Mouse (Mus musculus) kidney, adult 2 months (tissue): ENCODE data around the gene Gnpat. TPM values are rescaled to one million over a fixed set of nuclear protein-coding genes. Genes with fewer than 3 reads are reported as not detected.

Experiments used
- DNase-seq: peaks from one replicate; pipeline ENCODE4 v3.0.0; 2021
- H3K27ac ChIP-seq: fragments of 200-500 bp; 2 replicates; pipeline ENCODE4 v1.5.1; 2012; ENCODE audit warnings: low read depth, low read length, control low read depth, inconsistent platforms; ENCODE audit not compliant: insufficient read depth
- H3K27me3 ChIP-seq: fragments of 200-500 bp; replicated peaks from 2 replicates; pipeline ENCODE4 v1.6.1; 2012; ENCODE audit warnings: mild to moderate bottlenecking, moderate library complexity, low read length, inconsistent platforms; ENCODE audit not compliant: control insufficient read depth, insufficient read depth
- H3K36me3 ChIP-seq: fragments of 200-500 bp; 2 replicates; pipeline ENCODE4 v1.6.1; 2012; ENCODE audit warnings: mild to moderate bottlenecking, moderate library complexity, low read length, inconsistent platforms; ENCODE audit not compliant: control insufficient read depth, insufficient read depth
- H3K4me1 ChIP-seq: fragments of 200-500 bp; 2 replicates; pipeline ENCODE4 v1.6.1; 2011; ENCODE audit warnings: low read length; ENCODE audit not compliant: control insufficient read depth, insufficient read depth
- H3K4me3 ChIP-seq: fragments of 200-500 bp; 2 replicates; pipeline ENCODE4 v1.5.1; 2011; ENCODE audit warnings: mild to moderate bottlenecking, low read depth, low read length, control low read depth; ENCODE audit not compliant: insufficient read depth
- CTCF ChIP-seq: fragments of 200-500 bp; conservative IDR thresholded peaks from 2 replicates; pipeline ENCODE4 v1.5.1; 2011; ENCODE audit warnings: low read depth, mild to moderate bottlenecking, control low read depth, low read length, moderate library complexity, mixed read lengths; ENCODE audit not compliant: insufficient read depth, insufficient read length
- POLR2A ChIP-seq: fragments of 200-500 bp; IDR thresholded peaks from one replicate; pipeline ENCODE4 v1.6.1; 2011; ENCODE audit warnings: low read depth, low read length, control low read depth
- WGBS: fragments of 180-500 bp; shearing (Covaris S2); methylation state at CpG from one replicate; pipeline ENCODE4 v1.1.7; 2018; 5-methylcytosine and 5-hydroxymethylcytosine counted together
- polyA plus RNA-seq: library from polyadenylated mRNA; depleted of rRNA; stranded (reverse); fragments of >200 nt; gene quantifications from 2 replicates; pipeline ENCODE4 v1.2.3, GENCODE M21; 2012

Gnpat gene
- polyA plus RNA-seq, 1 experiment, result 72.9 TPM

DNA sequence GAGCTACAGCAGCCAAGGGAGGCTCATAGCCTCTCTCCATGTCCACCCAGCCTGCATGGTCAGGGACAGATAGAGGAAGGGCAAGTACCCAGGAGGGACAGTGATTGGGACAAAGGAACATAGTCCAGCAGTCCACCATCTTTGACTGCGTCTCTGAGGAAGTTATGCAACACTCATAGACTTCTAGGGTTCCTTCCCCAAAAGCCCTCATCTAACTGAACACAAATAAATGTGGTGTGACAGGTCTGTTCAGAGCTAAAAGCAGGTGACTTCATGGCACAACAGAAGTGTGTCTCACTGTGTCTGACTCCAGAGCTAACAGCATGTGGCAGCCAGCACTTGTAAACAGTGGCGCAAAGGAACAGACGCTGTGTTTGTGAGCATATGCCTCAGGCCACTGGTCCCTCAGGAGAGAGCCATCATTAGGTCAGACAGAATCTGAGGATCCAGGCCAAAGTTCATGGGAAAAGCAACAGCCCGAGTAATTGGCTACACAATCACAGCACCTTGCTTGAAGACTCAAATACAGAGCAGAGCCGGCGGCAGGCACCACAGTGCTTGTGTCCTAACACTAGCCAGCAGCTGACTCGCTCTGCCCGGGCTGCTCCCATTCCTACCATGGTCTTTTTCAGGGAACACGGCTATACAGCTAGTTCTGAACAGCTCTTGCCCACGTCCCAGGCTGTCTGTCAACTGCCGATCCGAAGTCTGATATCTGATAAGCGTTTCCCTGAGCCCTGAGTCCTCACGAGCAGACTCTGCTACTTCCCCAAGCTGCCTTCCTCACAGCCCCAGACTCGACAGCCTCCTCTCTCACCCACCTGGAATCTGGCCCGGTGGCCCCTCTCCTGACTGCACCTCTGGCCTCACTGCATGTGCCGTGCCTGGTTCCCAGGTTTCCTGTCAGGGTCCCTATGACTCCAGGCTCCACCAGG is 49.4 kb downstream of the Gnpat start:
- no peak overlapping the region for H3K4me3 ChIP-seq
- no peaks in the 10 kb centered on the region for H3K27me3 ChIP-seq
- H3K27ac ChIP-seq, result no peak overlapping the region
- DNase-seq, result peak; percentile 80
- WGBS, result 49% methylated on average over 17 of the region's 17 CpGs
- peaks cover 17% of the 10 kb centered on the region; the same call in 1 of the 2 replicates for H3K4me1 ChIP-seq
- no peaks in the 10 kb centered on the region; the same call in 1 of the 2 replicates for H3K36me3 ChIP-seq
- no peak for TF ChIP-seq CTCF
- no peak for TF ChIP-seq POLR2A

GRCm38 (mm10) chr8:124914061-124914460 is 51.2 kb downstream of the Gnpat start:
- Histone ChIP-seq H3K4me3 (no peak overlapping the region), H3K27ac (no peak overlapping the region), H3K4me1 (peaks cover 17% of the 10 kb centered on the region; the same call in 1 of the 2 replicates), H3K27me3 (no peaks in the 10 kb centered on the region), H3K36me3 (no peaks in the 10 kb centered on the region; the same call in 1 of the 2 replicates)
- TF ChIP-seq CTCF, result no peak
- TF ChIP-seq POLR2A, result no peak
- 46% methylated on average over 5 of the region's 5 CpGs for WGBS
- DNase-seq, result peak; percentile 74

DNA sequence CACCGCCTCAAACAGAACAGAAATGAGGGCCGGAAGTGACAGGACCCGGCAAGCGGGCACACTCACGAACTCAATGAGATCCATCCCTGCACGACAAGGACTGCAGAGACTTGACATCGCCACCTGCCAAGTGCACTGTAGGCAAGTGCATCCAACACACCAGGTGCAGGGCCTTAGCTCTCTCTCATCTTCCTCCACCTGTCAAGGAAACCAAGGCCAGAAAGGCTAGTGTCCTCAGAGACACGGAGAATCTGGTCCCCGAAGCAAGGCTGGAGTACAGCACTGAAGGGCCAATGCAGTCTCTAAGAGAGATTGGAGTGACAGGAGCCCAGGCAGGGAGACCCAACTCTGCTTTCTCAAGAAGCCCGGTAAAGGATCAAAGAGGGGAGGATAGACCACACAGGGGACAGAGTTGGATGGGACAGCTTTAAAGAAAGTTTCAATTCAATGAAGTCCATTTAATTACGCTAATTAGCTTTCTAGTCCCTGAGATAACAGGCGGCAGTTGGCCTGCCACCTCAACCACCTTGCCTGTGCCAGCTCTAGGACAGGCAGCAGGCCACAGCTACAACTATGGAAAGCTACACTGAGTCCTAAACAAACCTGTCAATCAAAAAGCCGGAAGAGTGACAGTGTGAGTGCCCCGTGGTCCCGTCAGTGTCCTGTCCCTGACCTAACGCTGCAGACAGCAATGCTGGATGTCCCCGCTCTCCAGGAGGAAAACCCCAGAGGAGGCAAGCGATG is 55.1 kb downstream of the Gnpat start:
- DNase-seq, result no peak
- H3K27ac ChIP-seq, result no peak overlapping the region

GRCm38 (mm10) chr8:124921369-124922279 is 58.8 kb downstream of the Gnpat start:
- Histone ChIP-seq H3K4me3 (no peak overlapping the region), H3K4me1 (peaks cover 13% of the 10 kb centered on the region; the same call in 1 of the 2 replicates), H3K36me3 (no peaks in the 10 kb centered on the region), H3K27ac (no peak overlapping the region), H3K27me3 (no peaks in the 10 kb centered on the region)
- TF ChIP-seq CTCF (0 out of 2 replicates have a peak, but pooled peaks have one; percentile 20), POLR2A (no peak)
- WGBS, result 59% methylated on average over 18 of the region's 18 CpGs
- DNase-seq, result no peak

More for the DNA sequence above, 55.1 kb downstream of the Gnpat start:
- Histone ChIP-seq H3K4me1 (peaks cover 6% of the 10 kb centered on the region; the same call in 1 of the 2 replicates), H3K4me3 (no peak overlapping the region), H3K36me3 (no peaks in the 10 kb centered on the region), H3K27me3 (no peaks in the 10 kb centered on the region)
- TF ChIP-seq POLR2A (no peak), CTCF (no peak)
- 86% methylated on average over 18 of the region's 18 CpGs for WGBS

- WGBS, result 69% methylated on average over 11 of the region's 11 CpGs
- Histone ChIP-seq H3K36me3 (no peaks in the 10 kb centered on the region), H3K4me3 (no peak overlapping the region), H3K4me1 (peaks cover 20% of the 10 kb centered on the region; the same call in 1 of the 2 replicates), H3K27ac (no peak overlapping the region), H3K27me3 (no peaks in the 10 kb centered on the region)
- no peak for DNase-seq
- TF ChIP-seq CTCF, result no peak
- no peak for TF ChIP-seq POLR2A
Measured at GRCm38 (mm10) chr8:124922490-124923089, 59.8 kb downstream of the Gnpat start.
